Mouse (Mus musculus): ENCODE measurements at regions not wholly inside any gene's neighbourhood (a gene's known extent, or its start where the extent isn't known, plus 50 kb on each side); places are given as distances from the start of the nearest gene placed in this dataset.
A peak's percentile ranks its signal among the peaks of the same experiment; 100 is the strongest.

- Histone ChIP-seq H3K4me1 (ENCODE audit: insufficient read depth, low read length) (no peaks in the 10 kb centered on the region), H3K9ac (replicated peaks; ENCODE audit: low read length, poor library complexity, severe bottlenecking) (no peak overlapping the region), H3K27ac (ENCODE audit: low read depth, low read length) (no peak overlapping the region), H3K4me3 (ENCODE audit: low read depth, low read length) (no peak overlapping the region), H3K9me3 (ENCODE audit: low read length) (no peaks in the 10 kb centered on the region), H3K27me3 (ENCODE audit: insufficient read depth, low read length) (no peaks in the 10 kb centered on the region; the same call in 1 of the 2 replicates), H3K4me2 (ENCODE audit: low read depth, low read length, poor library complexity, severe bottlenecking) (peak overlapping the region; percentile 34; the same call in 1 of the 2 replicates), H3K36me3 (ENCODE audit: insufficient read depth, low read length) (no peaks in the 10 kb centered on the region)
- DNase-seq (ENCODE audit: low spot score) (peak; percentile 75), ATAC-seq (ENCODE audit: low FRiP score) (no peak)
- peak; percentile 87 for TF ChIP-seq CTCF (IDR thresholded peaks at IDR 0.05)
- WGBS: 14% methylated on average over 11 of the region's 11 CpGs
Measured at GRCm38 (mm10) chr11:63404719-63405118, 275.9 kb downstream of the Pmp22 start.

GRCm38 (mm10) chr11:63409431-63409830, 280.6 kb downstream of the Pmp22 start:
- no peak for DNase-seq (ENCODE audit: low spot score)
- Histone ChIP-seq H3K4me1 (ENCODE audit: insufficient read depth, low read length) (no peaks in the 10 kb centered on the region), H3K9me3 (ENCODE audit: low read length) (no peaks in the 10 kb centered on the region), H3K9ac (replicated peaks; ENCODE audit: low read length, poor library complexity, severe bottlenecking) (no peak overlapping the region), H3K27ac (ENCODE audit: low read depth, low read length) (no peak overlapping the region), H3K27me3 (ENCODE audit: insufficient read depth, low read length) (no peaks in the 10 kb centered on the region), H3K4me2 (ENCODE audit: low read depth, low read length, poor library complexity, severe bottlenecking) (no peak overlapping the region), H3K36me3 (ENCODE audit: insufficient read depth, low read length) (no peaks in the 10 kb centered on the region), H3K4me3 (ENCODE audit: low read depth, low read length) (no peak overlapping the region)
- TF ChIP-seq CTCF (IDR thresholded peaks at IDR 0.05): no peak
- WGBS: 96% methylated on average over 1 of the region's 1 CpGs
- no peak for ATAC-seq (ENCODE audit: low FRiP score)

GRCm38 (mm10) chr11:63410921-63411320, 282.1 kb downstream of the Pmp22 start:
- ATAC-seq (ENCODE audit: low FRiP score): no peak
- 95% methylated on average over 4 of the region's 4 CpGs for WGBS
- TF ChIP-seq CTCF (IDR thresholded peaks at IDR 0.05): no peak

GRCm38 (mm10) chr11:63412364-63412991, 283.7 kb downstream of the Pmp22 start:
- H3K27me3 ChIP-seq (ENCODE audit: insufficient read depth, low read length): no peaks in the 10 kb centered on the region
- no peaks in the 10 kb centered on the region for H3K4me1 ChIP-seq (ENCODE audit: insufficient read depth, low read length)
- 8% methylated on average over 18 of the region's 18 CpGs for WGBS
- H3K9ac ChIP-seq (replicated peaks; ENCODE audit: low read length, poor library complexity, severe bottlenecking): no peak overlapping the region
- no peaks in the 10 kb centered on the region for H3K9me3 ChIP-seq (ENCODE audit: low read length)
- H3K4me2 ChIP-seq (ENCODE audit: low read depth, low read length, poor library complexity, severe bottlenecking): peak overlapping the region; percentile 30
- DNase-seq (ENCODE audit: low spot score) (peak; percentile 26), ATAC-seq (ENCODE audit: low FRiP score) (no peak)
- peak overlapping the region; percentile 1; the same call in 1 of the 2 replicates for H3K4me3 ChIP-seq (ENCODE audit: low read depth, low read length)
- no peak for TF ChIP-seq CTCF (IDR thresholded peaks at IDR 0.05)
- H3K36me3 ChIP-seq (ENCODE audit: insufficient read depth, low read length): no peaks in the 10 kb centered on the region
- no peak overlapping the region for H3K27ac ChIP-seq (ENCODE audit: low read depth, low read length)

More at GRCm38 (mm10) chr11:63410921-63411320, 282.1 kb downstream of the Pmp22 start:
- Histone ChIP-seq H3K4me2 (ENCODE audit: low read depth, low read length, poor library complexity, severe bottlenecking) (no peak overlapping the region), H3K4me3 (ENCODE audit: low read depth, low read length) (no peak overlapping the region), H3K9me3 (ENCODE audit: low read length) (no peaks in the 10 kb centered on the region), H3K27ac (ENCODE audit: low read depth, low read length) (no peak overlapping the region), H3K27me3 (ENCODE audit: insufficient read depth, low read length) (no peaks in the 10 kb centered on the region), H3K9ac (replicated peaks; ENCODE audit: low read length, poor library complexity, severe bottlenecking) (no peak overlapping the region), H3K36me3 (ENCODE audit: insufficient read depth, low read length) (no peaks in the 10 kb centered on the region), H3K4me1 (ENCODE audit: insufficient read depth, low read length) (no peaks in the 10 kb centered on the region)
- DNase-seq (ENCODE audit: low spot score): no peak

- 9% methylated on average over 13 of the region's 13 CpGs for WGBS
- Histone ChIP-seq H3K27ac (ENCODE audit: low read depth, low read length) (no peak overlapping the region), H3K9ac (replicated peaks; ENCODE audit: low read length, poor library complexity, severe bottlenecking) (no peak overlapping the region), H3K36me3 (ENCODE audit: insufficient read depth, low read length) (no peaks in the 10 kb centered on the region), H3K9me3 (ENCODE audit: low read length) (no peaks in the 10 kb centered on the region), H3K4me2 (ENCODE audit: low read depth, low read length, poor library complexity, severe bottlenecking) (peak overlapping the region; percentile 30), H3K27me3 (ENCODE audit: insufficient read depth, low read length) (no peaks in the 10 kb centered on the region), H3K4me3 (ENCODE audit: low read depth, low read length) (peak overlapping the region; percentile 1; the same call in 1 of the 2 replicates), H3K4me1 (ENCODE audit: insufficient read depth, low read length) (no peaks in the 10 kb centered on the region)
- TF ChIP-seq CTCF (IDR thresholded peaks at IDR 0.05): no peak
- no peak for DNase-seq (ENCODE audit: low spot score)
- ATAC-seq (ENCODE audit: low FRiP score): no peak
Measured at GRCm38 (mm10) chr11:63413106-63413505, 284.3 kb downstream of the Pmp22 start.

GRCm38 (mm10) chr11:63413621-63414020, 284.8 kb downstream of the Pmp22 start:
- H3K9me3 ChIP-seq (ENCODE audit: low read length): no peaks in the 10 kb centered on the region
- no peak overlapping the region for H3K27ac ChIP-seq (ENCODE audit: low read depth, low read length)
- ATAC-seq (ENCODE audit: low FRiP score) (no peak), DNase-seq (ENCODE audit: low spot score) (no peak)
- no peaks in the 10 kb centered on the region for H3K36me3 ChIP-seq (ENCODE audit: insufficient read depth, low read length)
- H3K27me3 ChIP-seq (ENCODE audit: insufficient read depth, low read length): no peaks in the 10 kb centered on the region
- H3K4me3 ChIP-seq (ENCODE audit: low read depth, low read length): no peak overlapping the region
- no peak overlapping the region for H3K4me2 ChIP-seq (ENCODE audit: low read depth, low read length, poor library complexity, severe bottlenecking)
- WGBS: 42% methylated on average over 4 of the region's 4 CpGs
- no peak for TF ChIP-seq CTCF (IDR thresholded peaks at IDR 0.05)
- no peak overlapping the region for H3K9ac ChIP-seq (replicated peaks; ENCODE audit: low read length, poor library complexity, severe bottlenecking)
- no peaks in the 10 kb centered on the region for H3K4me1 ChIP-seq (ENCODE audit: insufficient read depth, low read length)
